ENCODE assay signal across 23 mouse cellular contexts in the genomic region with DNA sequence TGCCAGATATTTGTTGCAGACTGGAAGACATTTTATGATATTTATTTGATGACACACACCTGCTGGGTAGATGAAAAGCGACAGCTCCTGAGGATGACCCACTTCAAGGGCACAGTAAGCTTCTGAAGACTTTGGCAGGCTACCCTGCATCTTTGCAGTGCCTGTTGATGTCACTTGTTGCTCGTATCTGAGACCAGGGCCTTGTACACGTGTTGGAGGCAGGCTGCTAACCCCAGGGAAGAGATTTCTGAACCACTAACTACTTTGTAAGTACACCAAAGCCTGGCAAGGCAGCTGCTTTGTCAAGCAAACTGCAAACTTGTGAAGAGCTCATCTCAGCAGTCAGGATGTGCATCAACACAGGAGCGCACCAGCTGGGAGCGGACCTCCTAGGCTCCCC.
DNase-seq lines count a peak whose midpoint lies in the region; ATAC-seq lines count a peak whose summit lies in the region.
"Had no signal": no experiment of that assay in that cellular context is flagged by ENCODE, and none has a peak within 500 bp of the region (broad histone marks: within the 10 kb centered on the region; RNA-seq: fewer than 3 reads in every experiment).

No protein-coding gene starts in this region.

- DNase-seq in embryonic facial prominence, embryonic 10.5 days (ENCODE audit: low spot score) = no peak
- DNase-seq in heart, adult 8-10 months (ENCODE audit: low spot score) = no peak
- DNase-seq in thymus, postnatal 10 days (ENCODE audit: low spot score in 2 of 2) = peak; percentile 48 to 60
- peak; percentile 54 for DNase-seq in thymus, postnatal 4 days
- no peak for DNase-seq in frontal cortex, postnatal 14 days (ENCODE audit: low spot score in 2 of 2)
- no peak for DNase-seq in urinary bladder, postnatal 14 days (ENCODE audit: low spot score)
- DNase-seq: adrenal gland, adult 8-10 months; B cell, adult 2 months; cerebellum, adult 11 months; cerebellum, adult 8-10 months; cerebellum, postnatal 25 days; gastrocnemius, postnatal 36 days; heart, adult 18-20 months had no signal

- H3K4me1 ChIP-seq in embryonic facial prominence, embryonic 13.5 days = peaks cover 23% of the 10 kb centered on the region
- peaks cover 10% of the 10 kb centered on the region; the same call in 1 of the 2 replicates for H3K4me1 ChIP-seq in embryonic facial prominence, embryonic 10.5 days
- H3K4me1 ChIP-seq in heart, embryonic 16.5 days (ENCODE audit: control insufficient read depth, insufficient read depth, low read length) = peaks cover 24% of the 10 kb centered on the region

- no peaks in the 10 kb centered on the region for H3K9me3 ChIP-seq in embryonic facial prominence, embryonic 13.5 days
- H3K9me3 ChIP-seq in embryonic facial prominence, embryonic 10.5 days = no peaks in the 10 kb centered on the region
- no peaks in the 10 kb centered on the region for H3K9me3 ChIP-seq in heart, embryonic 16.5 days (replicated peaks; ENCODE audit: control insufficient read depth, low read length)
- H3K9me3 ChIP-seq: forebrain, embryonic 10.5 days; forebrain, embryonic 15.5 days; G1E; hindbrain, embryonic 13.5 days had no signal

- H3K27me3 ChIP-seq in embryonic facial prominence, embryonic 13.5 days = no peaks in the 10 kb centered on the region
- peaks cover 17% of the 10 kb centered on the region; the same call in 1 of the 2 replicates for H3K27me3 ChIP-seq in embryonic facial prominence, embryonic 10.5 days (replicated peaks; ENCODE audit: low read depth, poor library complexity, severe bottlenecking)
- no peaks in the 10 kb centered on the region for H3K27me3 ChIP-seq in heart, embryonic 16.5 days (ENCODE audit: control insufficient read depth, insufficient read depth, low read length)

- peak overlapping the region; percentile 33; the same call in 1 of the 2 replicates for H3K27ac ChIP-seq in embryonic facial prominence, embryonic 13.5 days
- H3K27ac ChIP-seq in embryonic facial prominence, embryonic 10.5 days (replicated peaks) = no peak overlapping the region
- peak overlapping the region; percentile 24; the same call in 1 of the 2 replicates for H3K27ac ChIP-seq in heart, embryonic 16.5 days (ENCODE audit: low read length)
- H3K27ac ChIP-seq: forebrain, embryonic 10.5 days; forebrain, embryonic 15.5 days; hindbrain, embryonic 13.5 days; hindbrain, postnatal 0 days had no signal

- H3K4me2 ChIP-seq in embryonic facial prominence, embryonic 13.5 days = no peak overlapping the region
- H3K4me2 ChIP-seq in heart, embryonic 16.5 days (ENCODE audit: low read depth, low read length) = no peak overlapping the region
- H3K4me2 ChIP-seq: forebrain, embryonic 15.5 days; heart, embryonic 11.5 days; hindbrain, embryonic 13.5 days had no signal

- no peaks in the 10 kb centered on the region for H3K36me3 ChIP-seq in embryonic facial prominence, embryonic 13.5 days
- no peaks in the 10 kb centered on the region for H3K36me3 ChIP-seq in embryonic facial prominence, embryonic 10.5 days (replicated peaks)
- H3K36me3 ChIP-seq in heart, embryonic 16.5 days (ENCODE audit: control insufficient read depth, insufficient read depth) = no peaks in the 10 kb centered on the region
- H3K36me3 ChIP-seq: forebrain, embryonic 10.5 days; forebrain, embryonic 15.5 days; hindbrain, embryonic 13.5 days had no signal

- no peak overlapping the region for H3K9ac ChIP-seq in embryonic facial prominence, embryonic 13.5 days
- H3K9ac ChIP-seq in heart, embryonic 16.5 days (ENCODE audit: low read length) = no peak overlapping the region
- H3K9ac ChIP-seq: forebrain, embryonic 15.5 days; hindbrain, embryonic 13.5 days had no signal

- no peak overlapping the region for H3K4me3 ChIP-seq in embryonic facial prominence, embryonic 13.5 days
- H3K4me3 ChIP-seq in embryonic facial prominence, embryonic 10.5 days = no peak overlapping the region
- no peak overlapping the region for H3K4me3 ChIP-seq in heart, embryonic 16.5 days (ENCODE audit: low read length)
- H3K4me3 ChIP-seq: erythroblast, embryonic 14.5 days; forebrain, embryonic 10.5 days; forebrain, embryonic 15.5 days; hindbrain, embryonic 13.5 days had no signal

- WGBS in embryonic facial prominence, embryonic 13.5 days = 78% methylated on average over 5 of the region's 5 CpGs
- WGBS in embryonic facial prominence, embryonic 10.5 days = 84% methylated on average over 5 of the region's 5 CpGs
- 73% methylated on average over 5 of the region's 5 CpGs for WGBS in heart, embryonic 16.5 days

- ATAC-seq in embryonic facial prominence, embryonic 13.5 days (ENCODE audit: insufficient number of reproducible peaks, insufficient read depth, low FRiP score, low TSS enrichment, low read depth) = no peak
- no peak for ATAC-seq in heart, embryonic 16.5 days (replicated peaks; ENCODE audit: extremely low read depth, insufficient read depth, low FRiP score)
- ATAC-seq: CD4-positive, CD25-positive, alpha-beta regulatory T cell, adult 4 months; forebrain, embryonic 15.5 days; hindbrain, postnatal 0 days had no signal

Comparison
In these comparisons a context has a peak if more than half of its experiments do, and no peak if none do; other contexts are left out.
1. DNase-seq: peak in thymus, postnatal 10 days (2 of 2) and thymus, postnatal 4 days (single experiment); none in embryonic facial prominence, embryonic 10.5 days (single experiment), heart, adult 8-10 months (single experiment), frontal cortex, postnatal 14 days (0 of 2) and urinary bladder, postnatal 14 days (single experiment).